Mouse (Mus musculus): Measurements from ENCODE around the gene 3110009E18Rik.

DNA sequence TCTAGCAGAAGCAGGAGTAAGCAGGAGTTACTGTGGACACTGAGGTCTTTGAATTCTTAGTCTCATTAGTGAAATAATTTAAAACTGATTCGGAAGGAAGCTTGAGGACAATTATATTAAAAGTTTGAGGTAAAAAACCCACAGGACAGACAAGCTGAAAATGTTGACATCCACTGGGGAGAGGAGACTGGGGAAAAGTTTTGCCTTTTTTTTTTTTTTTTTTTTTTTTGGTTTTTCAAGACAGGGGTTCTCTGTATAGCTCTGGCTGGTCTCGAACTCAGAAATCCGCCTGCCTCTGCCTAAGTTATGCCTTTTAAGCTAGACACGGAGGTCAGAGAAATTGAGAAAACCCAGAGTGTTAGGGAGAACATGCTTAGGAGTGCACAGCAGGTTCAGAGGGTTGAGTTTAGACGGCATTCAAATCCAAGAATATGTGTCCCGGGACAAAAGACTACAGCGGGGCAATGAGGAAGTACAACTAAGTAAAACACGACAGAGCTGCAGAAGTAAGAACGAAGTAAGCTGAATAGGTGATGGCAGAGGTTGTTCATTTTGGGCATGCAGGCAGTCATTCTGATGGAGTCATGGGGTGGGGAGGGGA is 1.0 kb downstream of the 3110009E18Rik start:
- TF ChIP-seq CTCF (IDR thresholded peaks at IDR 0.05; ENCODE audit: control insufficient read depth, insufficient read depth, insufficient replicate concordance, low read depth, low read length) (no peak), POLR2A (IDR thresholded peaks at IDR 0.05; ENCODE audit: control insufficient read depth, low read depth, low read length) (no peak)

Measured in testis, adult 2 months (tissue).